Mouse (Mus musculus): Measurements from ENCODE around the gene Mip. TPM values are rescaled to one million over a fixed set of nuclear protein-coding genes. Genes with fewer than 3 reads are reported as not detected.
A peak's percentile ranks its signal among the peaks of the same experiment; 100 is the strongest.

The Mip gene
- polyA plus RNA-seq, 1 experiment from 2014 or later: not detected

DNA sequence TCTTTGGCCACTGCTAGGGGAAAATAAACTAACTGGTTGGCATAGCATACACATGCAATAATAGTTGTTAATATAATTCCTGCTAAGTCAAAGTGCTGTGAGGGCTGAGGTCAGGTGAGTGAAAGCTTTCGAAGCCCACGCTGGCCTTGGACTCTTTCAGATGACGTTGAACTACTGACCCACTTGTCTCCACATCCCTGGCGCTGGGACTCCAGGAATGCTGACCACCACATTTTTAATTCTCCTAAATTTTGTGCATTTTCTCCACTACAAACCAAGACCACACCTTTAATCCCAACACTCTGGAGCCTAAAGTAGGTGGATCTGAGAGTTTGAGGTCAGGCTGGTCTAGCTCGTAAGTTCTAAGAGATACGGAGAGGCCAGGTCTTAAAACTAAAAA is 32.5 kb upstream of the Mip start:
- no peak for ATAC-seq
- Histone ChIP-seq H3K36me3 (no peaks in the 10 kb centered on the region), H3K4me2 (peak overlapping the region; percentile 98), H3K4me3 (no peak overlapping the region), H3K27ac (no peak overlapping the region), H3K4me1 (peaks cover 28% of the 10 kb centered on the region), H3K9me3 (replicated peaks) (no peaks in the 10 kb centered on the region), H3K27me3 (replicated peaks) (peaks cover 46% of the 10 kb centered on the region), H3K9ac (no peak overlapping the region)
- WGBS (ENCODE audit: insufficient replicate concordance): 87% methylated on average over 6 of the region's 6 CpGs

DNA sequence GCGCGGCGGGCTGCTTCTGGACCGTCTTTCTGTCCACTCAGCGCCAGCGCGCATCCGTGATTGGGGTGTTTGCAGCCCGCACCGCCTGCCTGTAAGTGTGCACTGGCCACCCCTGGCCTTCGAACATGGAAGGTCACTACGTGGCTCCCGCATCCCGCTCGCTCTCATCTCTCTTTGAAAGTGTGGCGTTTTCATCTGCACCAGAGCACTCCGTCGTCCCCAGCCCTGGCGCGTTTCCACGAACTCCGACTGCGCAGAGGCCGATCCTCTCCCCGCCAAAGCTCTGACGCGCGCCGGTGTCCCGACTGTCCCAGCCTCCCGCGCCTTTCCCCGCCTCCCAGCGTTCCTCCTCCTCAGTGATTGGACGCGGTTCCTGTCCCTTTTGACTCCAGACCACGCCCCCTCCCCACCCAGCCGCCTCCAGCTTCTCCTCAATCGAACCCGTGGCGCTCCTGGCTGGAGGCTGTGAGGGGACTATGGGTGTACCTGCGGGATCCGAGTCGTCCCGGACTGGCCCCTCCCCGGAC is 31.6 kb upstream of the Mip start, which contains the start of gene Gls2:
Gene Gls2, plus strand, starts transcription at position 434 of the 527 bp plus-strand sequence.
- Histone ChIP-seq H3K27ac (peak within 1 kb of the TSS; percentile 48; the same call in 1 of the 2 replicates), H3K9ac (peak within 1 kb of the TSS; percentile 69), H3K4me1 (peaks cover 24% of the 10 kb centered on the region), H3K4me2 (peak within 1 kb of the TSS; percentile 98), H3K27me3 (replicated peaks) (peaks cover 55% of the 10 kb centered on the region), H3K9me3 (replicated peaks) (no peaks in the 10 kb centered on the region), H3K4me3 (peak within 1 kb of the TSS; percentile 68), H3K36me3 (no peaks in the 10 kb centered on the region)
- WGBS (ENCODE audit: insufficient replicate concordance): under 1% methylated on average over 45 of the region's 46 CpGs
- peak; percentile 95 for ATAC-seq

DNA sequence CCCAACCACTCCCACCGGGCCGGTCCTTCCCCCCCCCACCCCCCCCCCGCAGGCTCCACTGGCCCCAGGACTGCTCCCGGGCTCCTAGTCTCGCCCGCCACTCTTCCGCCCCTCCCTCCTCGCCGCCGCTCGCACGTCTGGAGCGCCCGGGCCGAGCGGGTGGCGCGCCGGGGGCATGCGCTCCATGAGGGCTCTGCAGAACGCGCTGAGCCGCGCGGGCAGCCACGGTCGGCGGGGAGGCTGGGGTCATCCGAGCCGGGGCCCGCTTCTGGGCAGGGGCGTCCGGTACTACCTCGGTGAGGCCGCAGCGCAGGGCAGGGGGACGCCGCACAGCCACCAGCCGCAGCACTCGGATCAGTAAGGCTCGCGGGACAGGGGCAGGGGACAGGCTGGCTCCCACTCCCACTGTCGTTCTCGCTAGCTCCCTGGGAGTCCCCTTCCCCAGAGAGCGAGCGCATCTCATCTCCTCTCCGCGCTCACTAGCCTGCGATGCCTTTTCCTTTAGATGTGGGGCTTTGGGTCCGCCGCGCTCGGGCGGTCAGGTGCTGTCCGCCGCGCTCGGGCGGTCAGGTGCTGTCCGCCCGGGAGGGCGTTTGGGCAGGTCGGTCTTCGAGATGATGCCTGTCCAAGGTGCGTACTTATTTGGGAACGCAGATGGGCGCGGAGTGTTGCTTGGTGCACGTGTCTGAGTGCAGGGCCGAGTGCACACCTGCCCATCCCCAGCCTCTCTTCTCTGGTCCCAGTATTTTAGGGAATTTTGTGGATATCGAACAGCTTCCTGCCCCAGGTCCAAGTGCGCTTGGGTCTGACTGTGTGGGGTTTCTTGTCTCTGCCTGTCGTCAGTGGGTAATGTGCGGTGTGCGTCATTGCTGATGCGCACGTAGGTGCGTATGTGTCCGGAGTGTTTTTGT is 30.8 kb upstream of the Mip start:
- 0 out of 2 replicates have a peak overlapping the region, but pooled peaks have one; percentile 40 for H3K27ac ChIP-seq
- peak overlapping the region; percentile 68 for H3K4me3 ChIP-seq

GRCm38 (mm10) chr10:128201856-128202255 is 23.8 kb upstream of the Mip start:
- no peak overlapping the region for H3K4me3 ChIP-seq
- ATAC-seq: peak; percentile 30; the same call in 1 of the 2 replicates
- H3K9me3 ChIP-seq (replicated peaks): no peaks in the 10 kb centered on the region
- no peak overlapping the region for H3K9ac ChIP-seq
- peaks cover 39% of the 10 kb centered on the region for H3K27me3 ChIP-seq (replicated peaks)
- 0 out of 2 replicates have a peak, but pooled peaks cover 4% of the 10 kb centered on the region for H3K4me1 ChIP-seq
- no peak overlapping the region for H3K4me2 ChIP-seq
- 57% methylated on average over 6 of the region's 6 CpGs for WGBS (ENCODE audit: insufficient replicate concordance)
- H3K36me3 ChIP-seq: no peaks in the 10 kb centered on the region; the same call in 1 of the 2 replicates
- no peak overlapping the region for H3K27ac ChIP-seq

More for the DNA sequence above, 30.8 kb upstream of the Mip start:
- Histone ChIP-seq H3K9me3 (replicated peaks) (no peaks in the 10 kb centered on the region), H3K36me3 (no peaks in the 10 kb centered on the region), H3K4me1 (peaks cover 24% of the 10 kb centered on the region), H3K27me3 (replicated peaks) (peaks cover 61% of the 10 kb centered on the region), H3K9ac (peak overlapping the region; percentile 69), H3K4me2 (peak overlapping the region; percentile 98)
- WGBS (ENCODE audit: insufficient replicate concordance): 2% methylated on average over 75 of the region's 79 CpGs
- peak; percentile 91 for ATAC-seq

- H3K9ac ChIP-seq: no peak overlapping the region
- H3K27me3 ChIP-seq (replicated peaks): peaks cover 20% of the 10 kb centered on the region
- no peak overlapping the region for H3K4me3 ChIP-seq
- peaks cover 5% of the 10 kb centered on the region; the same call in 1 of the 2 replicates for H3K4me1 ChIP-seq
- no peak overlapping the region for H3K4me2 ChIP-seq
- ATAC-seq: no peak
- 68% methylated on average over 15 of the region's 15 CpGs for WGBS (ENCODE audit: insufficient replicate concordance)
- peaks cover 6% of the 10 kb centered on the region for H3K36me3 ChIP-seq
- no peaks in the 10 kb centered on the region for H3K9me3 ChIP-seq (replicated peaks)
- no peak overlapping the region for H3K27ac ChIP-seq
These were observed 20.7 kb upstream of the Mip start for GRCm38 (mm10) chr10:128204941-128205340.

- Histone ChIP-seq H3K4me1 (peaks cover 28% of the 10 kb centered on the region), H3K27me3 (replicated peaks) (0 out of 2 replicates have a peak, but pooled peaks cover 3% of the 10 kb centered on the region), H3K4me2 (no peak overlapping the region), H3K27ac (no peak overlapping the region), H3K9ac (no peak overlapping the region), H3K4me3 (no peak overlapping the region), H3K9me3 (replicated peaks) (no peaks in the 10 kb centered on the region), H3K36me3 (peaks cover 13% of the 10 kb centered on the region)
- 79% methylated on average over 10 of the region's 10 CpGs for WGBS (ENCODE audit: insufficient replicate concordance)
- ATAC-seq: no peak
These were observed 17.3 kb upstream of the Mip start for GRCm38 (mm10) chr10:128208326-128208725.

- no peak overlapping the region for H3K9ac ChIP-seq
- peaks cover 31% of the 10 kb centered on the region for H3K4me1 ChIP-seq
- 81% methylated on average over 11 of the region's 11 CpGs for WGBS (ENCODE audit: insufficient replicate concordance)
- no peak overlapping the region for H3K4me3 ChIP-seq
- H3K27me3 ChIP-seq (replicated peaks): peaks cover 11% of the 10 kb centered on the region
- H3K27ac ChIP-seq: no peak overlapping the region
- peaks cover 13% of the 10 kb centered on the region for H3K36me3 ChIP-seq
- ATAC-seq: no peak
- H3K9me3 ChIP-seq (replicated peaks): no peaks in the 10 kb centered on the region
- H3K4me2 ChIP-seq: no peak overlapping the region
These were observed 16.2 kb upstream of the Mip start for GRCm38 (mm10) chr10:128209311-128210009.

- no peaks in the 10 kb centered on the region for H3K9me3 ChIP-seq (replicated peaks)
- H3K4me2 ChIP-seq: peak overlapping the region; percentile 95
- peaks cover 14% of the 10 kb centered on the region for H3K27me3 ChIP-seq (replicated peaks)
- peaks cover 31% of the 10 kb centered on the region for H3K4me1 ChIP-seq
- no peak for ATAC-seq
- no peak overlapping the region; the same call in 1 of the 2 replicates for H3K4me3 ChIP-seq
- H3K9ac ChIP-seq: peak overlapping the region; percentile 77; the same call in 1 of the 2 replicates
- H3K36me3 ChIP-seq: peaks cover 13% of the 10 kb centered on the region
- no peak overlapping the region for H3K27ac ChIP-seq
- 83% methylated on average over 2 of the region's 2 CpGs for WGBS (ENCODE audit: insufficient replicate concordance)
These were observed 15.5 kb upstream of the Mip start for GRCm38 (mm10) chr10:128210131-128210530.

DNA sequence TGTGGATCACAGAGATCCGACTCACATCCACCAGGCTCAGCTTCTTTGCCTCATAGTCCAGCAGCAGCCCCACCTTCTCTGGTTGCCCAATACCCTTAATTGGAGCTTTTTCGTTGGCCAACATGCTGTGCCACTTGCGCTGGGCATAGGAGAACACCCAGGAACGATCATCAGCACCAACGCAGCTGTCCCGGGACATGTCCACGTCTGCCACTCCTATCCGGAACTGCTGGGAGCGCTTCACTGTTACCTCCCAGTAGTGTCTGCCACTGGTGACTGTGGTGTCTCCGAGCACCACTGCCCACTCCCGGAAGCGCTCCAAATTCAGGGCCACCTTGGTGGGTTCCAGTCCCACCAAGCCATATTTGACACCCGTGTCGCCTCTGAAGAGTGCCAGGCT is 14.7 kb upstream of the Mip start:
- WGBS (ENCODE audit: insufficient replicate concordance): 17% methylated on average over 14 of the region's 14 CpGs
- Histone ChIP-seq H3K9me3 (replicated peaks) (no peaks in the 10 kb centered on the region), H3K27ac (0 out of 2 replicates have a peak overlapping the region, but pooled peaks have one; percentile 22), H3K36me3 (peaks cover 13% of the 10 kb centered on the region), H3K9ac (peak overlapping the region; percentile 77), H3K4me3 (peak overlapping the region; percentile 78), H3K4me1 (peaks cover 31% of the 10 kb centered on the region), H3K4me2 (peak overlapping the region; percentile 95), H3K27me3 (replicated peaks) (peaks cover 14% of the 10 kb centered on the region)
- 0 out of 2 replicates have a peak, but pooled peaks have one; percentile 14 for ATAC-seq

DNA sequence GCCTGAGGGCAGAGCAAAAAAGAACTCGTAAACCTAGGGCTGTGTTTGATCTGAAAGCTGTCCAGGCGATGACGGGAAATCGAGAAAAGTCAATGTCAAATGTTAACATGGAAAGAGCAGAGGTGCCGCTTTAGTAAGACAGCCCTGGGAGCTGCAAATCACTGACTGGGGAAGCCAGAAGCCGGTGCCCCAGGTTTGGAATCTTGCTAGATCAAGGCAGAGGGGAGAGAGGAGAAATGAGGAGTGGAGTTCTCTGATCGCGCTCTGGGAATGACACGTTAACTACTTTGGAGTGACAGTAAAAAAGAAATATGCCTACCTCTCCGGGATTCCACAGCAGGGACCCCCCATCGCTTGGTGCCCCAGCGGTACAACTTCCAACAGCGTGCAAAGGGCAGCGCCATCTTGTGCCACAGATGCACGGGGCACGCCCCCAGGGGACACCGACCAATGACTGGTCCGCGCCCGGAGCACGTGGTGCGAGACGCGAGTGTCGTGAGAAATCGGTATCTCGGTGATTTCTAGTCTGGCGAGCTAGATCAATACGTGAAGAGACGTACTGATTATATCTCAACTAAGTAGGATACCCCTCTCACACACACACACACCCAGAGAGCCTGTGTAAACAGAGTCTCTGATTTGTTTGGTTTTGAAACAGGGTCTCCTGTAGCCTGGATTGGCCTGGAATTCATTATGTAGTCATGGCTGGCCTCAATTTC is 14.1 kb upstream of the Mip start, which contains the start of gene Spryd4:
Gene Spryd4, minus strand, starts transcription at position 418 of the 719 bp plus-strand sequence.
- WGBS (ENCODE audit: insufficient replicate concordance): under 1% methylated on average over 30 of the region's 30 CpGs
- Histone ChIP-seq H3K4me2 (peak within 1 kb of the TSS; percentile 95), H3K4me1 (peaks cover 31% of the 10 kb centered on the region), H3K9ac (peak within 1 kb of the TSS; percentile 77), H3K27me3 (replicated peaks) (peaks cover 14% of the 10 kb centered on the region), H3K4me3 (peak within 1 kb of the TSS; percentile 78), H3K9me3 (replicated peaks) (no peaks in the 10 kb centered on the region), H3K36me3 (peaks cover 13% of the 10 kb centered on the region), H3K27ac (peak within 1 kb of the TSS; percentile 69)
- ATAC-seq: peak; percentile 89

DNA sequence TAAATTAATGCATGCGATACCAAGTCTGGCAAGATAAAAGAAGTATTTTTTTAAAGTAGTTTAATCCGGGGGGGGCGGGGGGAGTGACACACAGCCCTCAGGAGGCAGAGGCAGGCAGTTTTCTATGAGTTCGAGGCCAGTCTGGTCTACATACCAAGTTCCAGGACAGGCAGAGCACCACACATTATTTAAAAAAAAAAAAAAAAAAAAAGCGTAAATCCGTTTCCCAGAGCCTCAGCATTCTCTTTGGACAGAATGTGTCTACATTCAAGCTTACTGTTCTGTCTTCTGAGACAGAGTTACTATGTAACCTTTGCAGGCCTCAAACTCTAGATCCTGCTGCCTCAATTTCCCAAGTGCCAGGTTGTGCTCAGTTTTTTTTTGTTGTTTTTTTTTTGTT is 13.5 kb upstream of the Mip start:
- ATAC-seq: no peak
- H3K4me1 ChIP-seq: peaks cover 32% of the 10 kb centered on the region
- H3K9me3 ChIP-seq (replicated peaks): no peaks in the 10 kb centered on the region
- WGBS (ENCODE audit: insufficient replicate concordance): 41% methylated on average over 6 of the region's 6 CpGs
- peak overlapping the region; percentile 95 for H3K4me2 ChIP-seq
- H3K9ac ChIP-seq: peak overlapping the region; percentile 77
- peak overlapping the region; percentile 69 for H3K27ac ChIP-seq
- peaks cover 14% of the 10 kb centered on the region for H3K27me3 ChIP-seq (replicated peaks)
- peak overlapping the region; percentile 78 for H3K4me3 ChIP-seq
- H3K36me3 ChIP-seq: peaks cover 13% of the 10 kb centered on the region

Measured in liver, embryonic 12.5 days (tissue).